Mouse (Mus musculus) cerebellum, adult 11-12 months (tissue): ENCODE results near the gene Zfp444.

Experiments used
- DNase-seq: peaks from one replicate; pipeline ENCODE4 v3.0.0; 2022

The Zfp444 gene

GRCm38 (mm10) chr7:6221978-6222377 lies 50.0 kb downstream of the Zfp444 start, which contains the start of gene Zscan5b:
Gene Zscan5b, plus strand, starts transcription at chr7:6222278.
- no peak for DNase-seq

GRCm38 (mm10) chr7:6228491-6228890 lies 56.5 kb downstream of the Zfp444 start:
- DNase-seq, result peak; percentile 14

GRCm38 (mm10) chr7:6239787-6240186 lies 67.8 kb downstream of the Zfp444 start:
- no peak for DNase-seq

- peak; percentile 18 for DNase-seq
Observed at GRCm38 (mm10) chr7:6240841-6241425, 68.9 kb downstream of the Zfp444 start.
